ENCODE assay signal across 16 mouse cellular contexts in the genomic region with DNA sequence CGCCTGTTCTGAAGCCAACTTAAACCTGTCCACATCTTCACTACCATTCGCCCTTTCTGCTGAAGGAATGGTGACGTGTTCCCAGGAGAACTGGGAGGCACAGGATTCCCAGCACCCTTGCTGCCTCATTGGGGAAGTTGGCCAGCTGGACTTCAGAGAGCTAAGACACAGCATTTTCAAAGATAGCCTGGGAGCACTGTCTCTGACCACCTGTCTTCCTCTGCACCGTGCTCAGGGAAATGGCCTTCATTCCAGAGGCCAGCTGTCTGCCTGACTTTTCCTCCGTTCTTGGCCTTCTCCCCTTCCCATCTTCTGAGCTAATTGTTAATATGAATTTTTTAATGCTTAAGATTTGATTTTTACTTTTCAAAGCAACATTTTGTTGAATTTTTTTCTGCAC. TPM values are rescaled to one million over a fixed set of nuclear protein-coding genes. Genes with fewer than 3 reads are reported as not detected.
"Had no signal": no experiment of that assay in that cellular context is flagged by ENCODE, and none has a peak within 500 bp of the region (broad histone marks: within the 10 kb centered on the region; RNA-seq: fewer than 3 reads in every experiment).

No protein-coding gene starts in this region.

- H3K4me3 ChIP-seq: lung, embryonic 15.5 days; megakaryocyte, embryonic 14.5 days; midbrain, embryonic 13.5 days; midbrain, embryonic 15.5 days; neural tube, embryonic 12.5 days; stomach, embryonic 15.5 days had no signal

- H3K27ac ChIP-seq: liver, embryonic 14.5 days; lung, embryonic 15.5 days; macrophage; midbrain, embryonic 13.5 days; midbrain, embryonic 15.5 days; neural tube, embryonic 12.5 days had no signal

- H3K4me1 ChIP-seq: midbrain, embryonic 13.5 days; midbrain, embryonic 15.5 days; neural tube, embryonic 12.5 days had no signal

- DNase-seq: lung, adult 18-20 months; lung, postnatal 14 days; lung, postnatal 36 days; right cerebral cortex, postnatal 14 days; thymus, adult 2 months; thymus, postnatal 25 days; thymus, postnatal 4 days had no signal

RNA-seq across cellular contexts. Expression of a gene that starts 6.6 kb away (rescaled TPM):
- total RNA-seq: monocyte, adult 5-6 weeks had no signal
